Mouse (Mus musculus): Measurements from ENCODE around the gene Eva1c.

Gene Eva1c

DNA sequence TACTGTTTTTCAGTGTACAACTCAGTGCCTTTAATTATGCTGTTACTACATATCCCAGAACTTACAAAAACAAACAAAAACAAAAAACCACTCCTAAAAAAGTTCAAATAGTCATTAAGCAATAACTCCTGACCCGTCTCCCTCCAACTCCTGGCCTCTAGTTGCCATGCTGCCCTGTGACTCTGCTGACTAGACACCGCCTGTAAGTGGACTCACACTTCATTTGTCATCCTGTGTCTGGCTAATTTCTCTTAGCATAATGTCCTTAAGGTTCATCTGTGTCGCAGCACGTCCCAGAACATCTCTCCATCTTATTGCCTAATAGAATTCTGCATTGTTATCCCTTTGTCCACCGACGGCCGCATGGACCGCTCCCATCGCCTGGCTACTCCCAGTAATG is 979 bp downstream of the Eva1c start:
- no peak for DNase-seq

DNA sequence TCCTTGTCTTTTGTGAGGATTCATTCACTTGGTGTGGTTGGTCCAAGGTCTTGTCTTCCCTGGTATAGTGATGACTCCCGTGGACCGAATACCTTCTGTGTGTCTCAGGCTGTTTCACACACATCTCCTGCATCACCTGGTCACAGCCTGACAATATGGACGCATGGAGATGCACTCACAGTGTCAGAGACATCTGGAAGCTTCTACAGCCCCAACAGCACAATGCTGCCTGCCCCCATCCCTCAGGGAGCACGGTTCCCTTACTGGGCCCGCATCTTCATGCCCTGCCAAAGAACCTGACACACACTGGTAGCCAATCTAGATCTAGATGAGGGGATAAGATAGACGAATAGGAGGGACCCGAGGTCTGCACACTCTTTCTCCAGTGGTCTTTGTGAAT is 2.6 kb downstream of the Eva1c start:
- no peak for DNase-seq

DNA sequence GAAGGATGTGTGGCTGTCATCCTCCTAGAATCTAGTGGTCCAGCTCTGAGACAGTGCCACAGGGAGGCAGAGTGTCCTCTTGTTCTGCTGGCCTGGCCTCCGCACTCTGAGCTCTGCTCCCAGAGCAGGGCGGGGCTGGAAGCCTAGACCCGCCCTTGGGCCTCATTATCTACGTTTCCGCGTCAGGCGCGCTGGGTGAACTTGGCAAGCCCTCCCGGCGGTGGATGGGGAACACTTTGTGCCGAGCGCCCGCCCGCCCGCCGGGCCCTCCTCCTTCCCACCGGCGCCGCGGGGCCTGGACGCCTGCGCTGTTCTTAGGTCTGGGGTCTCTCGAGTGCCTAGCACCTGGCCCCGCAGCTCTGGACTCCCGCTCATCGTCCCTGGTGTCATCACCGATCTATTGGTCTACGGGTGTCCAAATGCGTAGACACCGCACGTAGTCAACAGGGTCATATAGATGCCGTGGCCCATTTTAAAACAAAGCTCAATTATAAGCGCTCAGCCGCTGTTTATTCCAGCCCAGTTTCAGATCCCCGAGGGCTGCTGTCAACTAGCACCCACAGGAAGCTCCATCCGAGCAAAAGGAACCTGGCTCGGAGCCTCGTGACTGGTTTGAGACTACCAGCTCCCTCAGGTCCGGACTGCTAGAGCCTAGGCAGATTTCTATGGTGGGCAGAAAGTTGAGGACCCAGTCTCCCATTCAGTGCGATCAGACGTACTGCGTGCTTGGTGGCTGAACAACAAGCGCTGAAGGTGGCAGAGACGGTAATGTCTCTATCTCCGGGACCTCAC is 3.6 kb downstream of the Eva1c start:
- peak; percentile 100 for DNase-seq

DNA sequence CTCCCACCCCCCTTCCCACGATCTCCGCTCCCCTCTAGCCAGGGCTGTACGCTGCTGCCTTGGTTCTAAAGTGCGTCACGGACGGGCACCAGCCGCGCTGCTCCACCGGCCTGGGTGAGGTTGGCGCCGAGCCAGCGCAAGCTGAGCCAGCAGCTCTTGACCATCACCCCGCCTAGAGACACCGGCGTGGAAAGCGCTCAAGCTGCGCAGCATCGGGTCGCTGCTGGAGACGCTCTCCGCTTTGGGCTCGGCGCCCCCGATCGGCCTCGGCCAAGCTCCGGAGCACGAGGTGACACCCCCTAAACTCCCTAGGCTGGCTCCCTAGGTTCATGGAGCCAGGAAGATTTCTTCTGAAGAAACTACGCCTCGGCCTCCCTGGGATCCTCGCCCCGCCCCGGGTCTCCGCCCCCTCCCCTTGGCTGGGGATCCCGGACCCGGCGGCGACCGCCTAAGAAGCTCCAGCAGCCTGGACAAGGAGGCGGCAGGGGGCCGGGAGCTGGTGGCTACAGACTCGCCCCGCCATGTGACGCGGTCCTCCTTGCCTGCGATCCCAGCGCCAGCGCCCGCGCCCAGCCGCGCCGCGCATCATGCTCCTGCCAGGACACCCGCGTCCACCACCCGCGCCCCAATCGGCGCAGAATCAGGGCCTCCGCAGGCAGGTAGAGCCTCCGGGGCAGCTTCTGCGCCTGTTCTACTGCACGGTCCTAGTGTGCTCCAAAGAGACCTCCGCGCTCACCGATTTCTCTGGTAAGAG is 4.3 kb downstream of the Eva1c start:
- peak; percentile 98 for DNase-seq

DNA sequence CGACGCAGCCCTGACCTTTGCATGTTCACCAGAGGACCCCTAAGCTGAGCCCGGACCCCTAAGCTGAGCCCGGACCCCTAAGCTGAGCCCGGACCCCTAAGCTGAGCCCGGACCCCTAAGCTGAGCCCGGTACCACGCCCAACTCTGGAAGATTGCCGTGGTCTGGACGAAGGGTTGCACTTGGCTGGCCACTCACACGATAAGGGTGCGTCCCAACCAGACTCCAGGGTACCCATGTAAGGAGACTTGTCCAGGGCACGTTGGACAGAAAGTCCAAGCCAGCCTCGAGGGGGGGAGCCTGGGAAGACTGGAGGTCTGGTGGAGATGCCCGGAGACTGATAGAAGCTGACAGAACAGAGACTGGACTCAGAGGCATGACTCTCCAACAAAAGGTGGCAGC is 5.2 kb downstream of the Eva1c start:
- peak; percentile 95 for DNase-seq

DNA sequence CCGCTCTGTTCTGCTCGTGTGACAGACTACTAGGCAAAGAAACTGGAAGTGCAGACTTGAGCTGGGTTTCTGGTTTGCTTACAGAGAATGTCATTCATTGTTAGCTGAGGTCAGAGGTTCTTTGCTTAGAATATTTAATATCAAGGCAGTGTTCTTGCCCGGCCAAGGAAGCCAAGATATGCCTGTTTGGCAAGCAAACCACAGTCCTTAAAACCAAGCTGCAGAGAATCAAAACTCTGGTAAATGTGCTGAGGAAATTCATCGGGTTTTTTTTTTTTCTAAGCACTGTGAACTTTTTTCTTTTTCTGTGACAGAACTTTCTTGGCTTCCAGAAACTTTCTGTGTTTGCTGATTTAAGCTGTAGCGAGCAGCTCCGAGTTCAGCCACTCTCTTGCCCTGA is 6.0 kb downstream of the Eva1c start:
- DNase-seq = no peak

DNA sequence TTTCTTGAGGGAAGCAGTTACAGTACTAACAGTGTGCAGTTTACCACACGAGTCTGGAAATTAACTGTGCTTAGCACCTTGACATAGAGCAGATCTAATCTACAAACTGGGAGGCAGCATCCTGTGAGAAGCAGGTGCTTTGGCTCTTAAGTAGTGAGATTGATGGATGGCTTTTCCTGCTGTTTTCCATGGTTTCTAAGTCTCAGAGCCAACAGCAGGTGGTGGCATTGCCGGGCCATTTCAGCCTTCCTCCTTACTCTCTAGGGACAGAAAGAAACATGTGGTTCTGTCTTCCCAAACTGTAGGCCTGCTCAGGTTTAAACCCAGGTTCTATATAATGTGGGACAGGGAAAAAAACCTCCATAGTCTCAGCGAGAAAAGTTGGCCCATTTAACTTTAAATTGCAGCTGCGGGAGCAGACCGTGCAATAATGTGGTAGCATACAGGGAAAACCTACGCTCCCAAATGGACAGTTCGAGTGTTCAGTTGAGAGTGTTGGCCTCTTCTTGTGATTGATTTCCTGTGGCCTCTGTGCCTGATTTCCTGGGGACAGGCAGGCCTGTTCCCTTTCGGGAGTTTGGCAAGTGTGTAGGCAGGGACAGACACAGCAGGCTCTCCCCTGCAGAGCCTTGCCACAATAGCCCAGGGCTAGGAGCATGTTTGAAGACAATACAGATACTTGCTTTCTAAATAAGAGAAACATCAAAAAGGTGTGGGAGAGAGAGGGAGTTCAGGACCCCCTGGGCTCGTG is 6.7 kb downstream of the Eva1c start:
- no peak for DNase-seq

DNA sequence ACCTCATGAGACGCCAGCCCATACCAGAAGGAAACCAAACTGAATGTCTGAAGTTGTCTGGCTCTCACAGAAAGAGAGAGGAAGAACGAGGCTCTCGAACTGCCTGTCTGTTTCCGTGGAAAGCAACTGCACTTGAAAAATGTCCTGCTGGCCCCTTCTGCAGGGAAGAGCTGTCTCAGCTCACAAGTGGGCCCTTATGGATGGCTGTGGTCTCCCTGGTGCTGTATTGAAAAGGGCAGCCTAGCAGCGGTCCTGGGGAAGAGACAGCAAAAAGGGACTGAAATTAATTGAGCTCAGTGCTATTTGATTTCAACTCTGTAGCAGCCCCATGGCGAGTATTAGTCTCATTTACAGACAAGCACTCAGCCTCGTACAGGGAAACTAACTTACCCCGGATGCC is 10.9 kb downstream of the Eva1c start:
- no peak for DNase-seq

DNA sequence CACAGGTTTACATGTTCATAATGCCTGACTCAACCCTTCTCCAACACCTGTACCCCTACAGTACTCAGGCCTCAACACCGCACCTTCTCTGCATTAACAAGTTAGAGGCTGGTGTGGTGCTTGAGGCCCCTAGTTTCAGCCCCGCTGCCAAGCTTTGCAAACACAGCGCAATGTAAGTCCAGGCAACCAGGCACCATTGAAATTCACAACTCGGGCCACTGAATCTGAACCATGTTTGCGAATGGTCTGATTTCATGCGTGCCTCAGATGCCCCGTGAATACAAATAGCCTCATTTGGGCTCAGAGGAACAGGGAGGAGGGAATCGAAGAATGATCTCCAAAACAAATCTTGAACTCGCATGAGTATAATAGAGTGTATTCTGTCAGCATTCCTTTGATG is 15.6 kb downstream of the Eva1c start:
- DNase-seq = no peak

DNA sequence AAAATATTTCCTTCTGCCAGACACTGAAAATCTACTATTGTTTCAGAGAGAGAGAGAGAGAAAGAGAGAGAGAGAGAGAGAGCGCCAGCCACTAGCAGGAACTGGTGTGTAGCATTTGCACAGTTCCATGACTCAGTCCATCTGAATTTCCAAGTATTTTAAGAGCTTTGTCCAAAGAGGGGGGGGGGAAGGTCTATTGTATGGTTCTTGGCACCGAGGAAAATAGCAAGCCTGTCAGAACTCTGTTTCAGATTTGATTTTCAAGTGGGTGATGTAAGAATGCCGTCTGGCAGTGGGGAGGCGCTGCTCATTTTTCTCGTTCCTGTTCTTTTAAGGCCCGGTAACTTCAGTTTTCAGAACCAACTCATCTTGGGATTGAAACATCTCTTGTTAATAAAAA is 18.5 kb downstream of the Eva1c start:
- no peak for DNase-seq

DNA sequence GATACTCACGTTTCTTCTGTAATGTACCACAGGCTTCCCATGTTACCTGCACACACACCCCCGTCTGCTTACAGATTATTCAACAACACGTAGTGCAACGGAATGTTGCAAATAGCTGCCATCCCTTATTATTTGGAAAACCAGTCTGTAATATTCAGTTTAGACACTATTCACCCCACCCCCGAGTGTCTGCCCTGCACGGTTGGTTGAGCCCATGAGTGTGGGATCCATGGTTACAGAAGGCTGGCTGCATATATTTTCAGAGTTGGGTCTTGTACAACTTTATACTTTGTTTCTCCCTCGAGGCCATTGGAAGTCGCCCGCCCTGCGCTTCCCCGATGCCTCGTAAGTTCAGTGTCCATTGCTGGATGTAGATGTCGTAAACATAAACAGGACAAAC is 19.1 kb downstream of the Eva1c start:
- no peak for DNase-seq

DNA sequence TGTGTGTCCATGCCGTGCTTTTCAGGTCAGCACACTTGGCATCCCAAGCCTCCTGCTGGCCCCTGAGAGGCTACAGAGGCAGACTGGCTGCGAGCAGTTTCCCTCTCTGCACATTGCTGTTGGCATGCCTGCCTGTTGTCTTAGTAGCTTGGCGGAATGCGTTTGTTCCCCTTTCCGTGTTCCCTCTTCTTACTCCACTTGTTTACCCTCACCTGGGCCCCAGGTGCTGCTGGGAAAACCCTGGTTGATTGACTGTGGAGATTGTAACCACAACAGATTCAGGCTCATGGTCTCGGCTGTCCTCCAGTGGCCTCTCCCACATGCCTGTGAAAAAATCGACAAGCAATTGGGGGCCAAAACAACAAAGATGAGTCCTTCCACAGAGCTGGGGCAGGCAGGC is 22.2 kb downstream of the Eva1c start:
- no peak for DNase-seq

DNA sequence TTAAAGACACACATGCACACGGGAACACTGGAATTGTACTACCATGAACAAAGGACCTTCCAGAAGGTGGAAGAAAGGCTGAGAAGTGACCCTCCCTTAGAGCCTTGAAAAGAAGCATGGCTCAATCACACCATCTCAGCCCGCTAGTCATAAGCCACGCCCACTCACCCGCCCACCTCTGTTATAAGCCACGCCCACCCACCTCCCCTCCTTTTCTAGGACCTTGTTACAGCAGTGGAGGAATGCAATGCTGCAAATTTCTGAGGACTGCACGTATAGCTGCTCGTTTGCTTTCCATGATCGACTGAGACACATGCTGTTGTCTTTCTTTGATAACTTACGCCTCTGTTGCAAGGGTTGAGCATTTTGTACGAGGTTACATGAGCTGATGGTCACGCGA is 22.7 kb downstream of the Eva1c start:
- no peak for DNase-seq

DNA sequence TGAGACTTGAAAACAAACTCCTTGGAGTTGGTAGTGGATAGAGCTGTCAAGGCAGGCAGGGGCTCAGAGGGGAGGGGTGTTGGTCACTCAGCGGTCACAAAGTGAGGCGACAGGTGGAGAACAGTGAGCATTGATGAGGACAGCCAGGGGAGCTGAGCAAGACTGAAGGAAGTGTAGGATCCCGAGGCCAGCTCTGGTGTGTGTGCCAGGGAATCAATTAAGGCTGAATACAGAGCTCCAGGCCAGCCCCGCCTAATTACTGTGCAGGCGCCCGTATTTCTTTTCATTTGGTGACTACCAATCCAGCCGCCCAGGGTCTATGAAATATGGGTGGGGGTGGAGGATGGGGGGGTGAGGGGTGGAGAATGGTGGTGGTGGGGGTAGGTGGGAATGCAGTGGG is 24.4 kb downstream of the Eva1c start:
- DNase-seq = no peak

DNA sequence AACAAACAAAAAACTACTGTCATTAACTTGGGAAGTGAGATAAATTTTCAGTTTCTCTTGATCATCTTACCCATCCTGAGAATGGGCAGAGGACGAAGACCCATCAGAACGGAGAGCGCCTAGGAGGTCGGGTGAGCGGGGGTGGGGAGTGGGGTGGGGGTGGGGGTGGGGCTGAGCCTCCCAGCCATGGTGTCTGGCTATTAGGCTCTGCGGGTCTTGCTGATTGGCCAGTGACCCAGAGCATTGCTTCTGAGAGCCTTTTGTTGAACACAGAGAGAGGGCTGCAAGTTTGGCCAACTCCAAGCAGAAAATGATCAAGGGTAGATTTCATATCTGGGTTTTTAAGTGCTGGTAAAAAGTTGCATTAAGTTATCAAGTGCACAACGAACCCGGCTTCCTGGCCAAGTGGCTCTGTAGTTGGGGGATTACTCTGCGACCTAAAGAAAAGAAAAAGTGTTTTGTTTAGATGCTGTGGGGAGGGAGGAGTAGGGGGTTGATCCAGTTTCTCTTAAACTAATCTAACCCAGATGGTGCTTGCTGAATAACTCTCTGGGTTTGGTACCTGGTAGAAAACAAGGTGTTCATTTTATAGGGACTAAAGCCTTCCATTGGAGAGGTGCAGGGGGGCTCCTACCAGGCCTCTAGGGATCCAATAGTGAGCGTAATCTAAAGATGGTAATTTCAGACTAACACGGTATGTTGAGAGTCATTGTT is 25.3 kb downstream of the Eva1c start:
- no peak for DNase-seq

DNA sequence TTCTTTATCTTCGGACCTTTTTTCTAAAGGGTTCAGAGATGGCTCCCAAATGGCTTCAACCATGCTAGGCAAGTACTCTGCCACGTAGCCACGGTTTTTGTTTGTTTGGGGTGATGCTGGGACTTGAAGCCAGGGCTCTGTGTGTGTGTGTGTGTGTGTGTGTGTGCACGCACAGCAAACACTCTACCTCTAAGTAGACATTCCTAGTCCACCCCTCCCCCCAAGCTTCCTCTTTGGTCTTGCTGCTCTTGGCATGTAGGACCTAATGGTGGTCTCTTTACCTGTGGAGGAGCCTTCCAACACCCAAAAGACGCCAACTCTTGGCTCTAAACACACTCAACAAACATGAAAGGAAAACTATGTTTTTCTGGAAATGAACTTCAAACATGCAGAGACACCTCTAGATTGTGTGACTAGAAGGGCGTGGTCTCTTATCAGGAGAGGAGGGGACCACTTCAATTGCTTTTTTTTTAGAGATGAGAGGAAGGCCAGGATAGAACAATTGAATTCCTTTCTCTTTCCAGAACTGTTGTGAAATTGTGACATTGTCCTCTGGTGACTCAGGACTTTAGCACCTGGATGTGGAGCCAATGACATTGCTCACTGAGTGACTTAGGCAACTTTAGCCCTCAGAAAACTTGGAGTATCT is 30.2 kb downstream of the Eva1c start:
- DNase-seq = peak; percentile 74

DNA sequence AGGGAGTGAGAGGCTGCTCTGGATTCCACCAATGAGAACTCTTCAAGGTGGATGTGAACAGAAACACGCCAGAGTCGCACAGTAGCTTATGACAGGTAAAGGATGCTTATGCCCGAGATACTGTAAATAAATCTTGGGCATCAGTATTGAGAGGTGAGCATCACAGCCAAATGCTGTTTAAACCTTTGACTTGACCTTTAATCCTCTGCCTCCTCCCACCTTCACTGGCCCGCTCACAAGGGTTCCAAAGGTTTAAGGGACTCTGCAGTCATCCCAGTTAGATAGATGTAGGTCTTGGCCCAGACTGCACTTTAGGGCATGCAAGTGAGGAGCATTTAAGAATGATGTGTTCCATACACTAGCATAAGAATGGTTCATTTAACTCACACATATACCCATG is 31.7 kb downstream of the Eva1c start:
- DNase-seq = no peak

DNA sequence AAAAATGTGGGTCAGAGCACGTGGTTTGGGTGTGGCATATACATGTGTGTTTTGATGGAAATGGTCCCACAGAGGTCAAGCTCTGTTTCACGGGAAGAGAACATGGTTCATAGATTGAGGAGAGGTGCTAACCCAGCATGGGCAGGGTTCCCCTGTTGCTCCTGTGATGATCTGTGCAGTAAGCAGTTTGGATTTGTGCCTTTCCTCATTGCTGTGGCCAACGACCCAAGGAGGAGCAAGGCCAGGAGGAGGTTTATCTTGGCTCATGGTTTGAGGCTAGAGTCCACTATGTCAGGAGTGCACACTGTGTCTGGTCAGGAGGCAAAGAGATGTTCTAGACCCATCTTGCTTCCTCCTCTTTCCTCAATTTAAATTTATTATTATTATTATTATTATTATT is 36.5 kb downstream of the Eva1c start:
- peak; percentile 80 for DNase-seq

DNA sequence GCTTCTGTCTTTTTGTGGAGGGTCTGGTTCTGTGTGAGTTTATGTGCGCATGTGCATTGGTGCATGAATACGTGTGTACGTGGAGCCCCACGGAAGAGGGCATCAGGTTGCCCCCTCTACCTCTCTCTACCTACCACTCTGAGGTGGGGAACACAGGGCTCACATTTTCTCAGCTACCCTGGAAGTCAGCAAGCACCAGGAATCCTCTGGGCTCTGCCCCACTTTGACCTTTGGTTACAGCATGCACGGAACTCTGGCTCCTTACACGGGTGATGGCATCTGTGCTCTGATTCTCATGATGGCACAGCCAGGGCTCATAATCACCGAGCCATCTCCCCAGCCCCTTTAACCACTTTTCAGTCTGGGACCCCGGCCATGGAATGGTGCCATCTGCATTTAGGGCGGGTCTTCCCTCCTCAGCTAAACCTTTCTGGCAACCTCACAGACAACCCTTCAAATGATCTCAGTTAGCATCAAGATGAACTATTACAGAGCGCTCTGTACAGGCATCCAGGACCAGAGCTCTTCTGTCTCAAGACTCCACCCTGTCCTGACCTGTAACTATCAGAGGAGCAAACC is 37.0 kb downstream of the Eva1c start:
- no peak for DNase-seq

DNA sequence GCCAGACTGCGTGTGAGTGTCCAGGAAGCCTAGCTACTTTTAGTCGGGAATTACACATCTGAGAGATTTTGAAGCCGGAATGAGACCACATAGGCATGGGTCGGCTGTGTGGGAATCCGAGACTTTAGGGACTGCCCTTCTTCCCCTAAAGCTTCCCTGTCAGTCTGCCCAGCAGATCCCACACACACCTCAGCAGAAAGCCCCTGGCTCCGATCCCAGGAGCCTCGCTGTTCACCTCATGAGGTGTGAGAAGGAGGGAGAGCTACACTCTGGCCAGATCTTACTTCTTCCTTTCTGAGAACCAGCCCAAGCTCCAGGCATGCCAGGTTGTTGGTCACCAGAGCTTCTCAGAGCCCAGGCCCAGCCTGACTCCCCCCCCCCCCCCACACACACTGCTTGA is 38.2 kb downstream of the Eva1c start:
- peak; percentile 87 for DNase-seq

DNA sequence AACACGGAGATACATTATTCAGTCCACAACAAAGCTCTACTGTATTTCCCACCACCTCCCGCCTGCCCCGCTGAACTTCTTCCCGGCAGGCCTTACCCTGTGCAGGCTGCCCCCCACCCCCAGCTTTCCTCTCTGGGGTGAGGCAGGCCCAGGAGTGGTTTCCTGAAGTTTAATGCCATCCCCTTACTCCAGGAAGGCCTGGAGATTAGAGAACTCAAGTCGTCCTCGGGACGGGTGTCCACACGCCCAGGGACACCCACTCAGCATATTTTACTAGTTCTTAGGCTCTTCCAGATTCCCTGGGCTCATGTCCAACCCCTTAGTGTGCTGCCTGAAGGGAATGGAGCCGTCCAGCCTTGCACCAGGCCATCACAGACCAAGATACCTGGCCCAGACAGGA is 39.1 kb downstream of the Eva1c start:
- peak; percentile 81 for DNase-seq

DNA sequence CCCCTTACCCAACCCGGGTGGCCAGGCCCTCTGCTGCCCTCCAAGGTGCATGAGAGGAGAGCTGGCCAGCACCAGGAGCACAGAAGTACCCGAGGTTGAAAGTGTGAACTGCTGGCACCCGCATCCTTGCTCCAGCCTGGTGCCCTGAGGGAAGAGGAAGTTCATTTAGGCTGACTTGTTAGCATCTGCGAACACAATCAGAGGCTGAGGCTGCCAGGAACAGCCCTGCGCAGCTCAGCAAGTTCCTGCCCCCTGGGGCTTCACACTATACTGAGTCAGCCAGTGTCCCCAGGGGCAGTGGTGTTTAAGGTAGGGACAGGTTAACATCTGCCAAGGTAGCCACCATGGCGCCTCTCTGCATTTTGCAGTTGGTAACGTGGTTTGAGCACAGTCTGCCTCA is 41.6 kb downstream of the Eva1c start:
- peak; percentile 93 for DNase-seq
